Mouse (Mus musculus): Measurements from ENCODE around the gene Ttc7b. TPM values are rescaled to one million over a fixed set of nuclear protein-coding genes. Genes with fewer than 3 reads are reported as not detected.
A peak's percentile ranks its signal among the peaks of the same experiment; 100 is the strongest.

Ttc7b gene
- total and polyA plus RNA-seq, 3 experiments = 71.6 to 84.4 (median 82.0) TPM

- H3K4me1 ChIP-seq (ENCODE audit: control insufficient read depth, insufficient read depth, low read length) = peaks cover 17% of the 10 kb centered on the region
- intact Hi-C loops (cut with DNase I) = no loop called here
- peaks cover 7% of the 10 kb centered on the region; the same call in 1 of the 2 replicates for H3K36me3 ChIP-seq (ENCODE audit: control insufficient read depth, insufficient read depth, low read length)
- no peak overlapping the region; the same call in none of the 2 replicates for H3K27ac ChIP-seq
- H3K4me3 ChIP-seq = no peak overlapping the region
- no peak for TF ChIP-seq EP300 (IDR thresholded peaks at IDR 0.05; ENCODE audit: insufficient read depth, low read depth, low read length)
- TF ChIP-seq POLR2A (IDR thresholded peaks at IDR 0.05; ENCODE audit: insufficient read depth, low read depth, low read length) = no peak
- no peak for TF ChIP-seq CTCF (IDR thresholded peaks at IDR 0.05)
- DNase-seq = peak in 1 of 2 experiments; percentile 26
- no peak overlapping the region for H3K9ac ChIP-seq (ENCODE audit: low read depth, low read length)
- 31% methylated on average over 4 of the region's 4 CpGs for WGBS
- no peaks in the 10 kb centered on the region for H3K27me3 ChIP-seq (ENCODE audit: control insufficient read depth, insufficient read depth, low read length)
- no peaks in the 10 kb centered on the region; the same call in 1 of the 2 replicates for H3K79me2 ChIP-seq (replicated peaks; ENCODE audit: control insufficient read depth, insufficient read depth, low read length)
Observed at GRCm38 (mm10) chr12:100426212-100426611, 94.4 kb downstream of the Ttc7b start.

GRCm38 (mm10) chr12:100425028-100425427 is 95.6 kb downstream of the Ttc7b start:
- Histone ChIP-seq H3K4me3 (no peak overlapping the region), H3K4me1 (ENCODE audit: control insufficient read depth, insufficient read depth, low read length) (peaks cover 18% of the 10 kb centered on the region), H3K27ac (no peak overlapping the region), H3K79me2 (replicated peaks; ENCODE audit: control insufficient read depth, insufficient read depth, low read length) (no peaks in the 10 kb centered on the region), H3K36me3 (ENCODE audit: control insufficient read depth, insufficient read depth, low read length) (peaks cover 10% of the 10 kb centered on the region; the same call in 1 of the 2 replicates), H3K27me3 (ENCODE audit: control insufficient read depth, insufficient read depth, low read length) (no peaks in the 10 kb centered on the region), H3K9ac (ENCODE audit: low read depth, low read length) (no peak overlapping the region)
- TF ChIP-seq CTCF (IDR thresholded peaks at IDR 0.05) = no peak
- no peak for TF ChIP-seq POLR2A (IDR thresholded peaks at IDR 0.05; ENCODE audit: insufficient read depth, low read depth, low read length)
- TF ChIP-seq EP300 (IDR thresholded peaks at IDR 0.05; ENCODE audit: insufficient read depth, low read depth, low read length) = no peak
- no peak for DNase-seq
- intact Hi-C loops (cut with DNase I) = no loop called here
- 90% methylated on average over 6 of the region's 6 CpGs for WGBS

DNA sequence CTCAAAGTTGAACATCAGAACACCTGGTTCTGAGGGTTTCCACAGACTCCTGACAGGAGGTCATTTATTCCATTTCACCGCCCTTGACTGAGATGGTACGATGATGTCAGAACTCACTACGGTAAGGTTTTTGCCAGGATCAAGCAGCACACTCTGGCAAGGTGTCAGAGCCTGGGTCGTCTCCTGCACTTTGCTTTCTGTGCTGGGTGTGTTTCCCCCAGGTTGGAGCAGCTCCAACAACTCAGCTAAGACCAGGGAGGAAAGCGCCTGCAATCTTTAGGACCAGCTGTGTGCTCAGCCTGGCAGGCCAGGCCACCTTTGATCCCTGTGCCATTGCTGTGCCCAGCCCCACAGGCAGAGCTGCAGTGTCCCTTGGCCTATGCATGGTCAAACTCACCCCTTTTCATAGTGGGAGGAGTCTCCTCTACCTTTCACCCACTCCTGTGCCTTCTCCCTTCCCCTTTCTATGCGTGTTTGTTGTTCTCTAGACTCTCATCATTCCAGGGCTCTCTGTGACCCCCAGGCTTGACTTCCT is 98.3 kb downstream of the Ttc7b start:
- H3K27me3 ChIP-seq (ENCODE audit: control insufficient read depth, insufficient read depth, low read length) = no peaks in the 10 kb centered on the region
- H3K4me1 ChIP-seq (ENCODE audit: control insufficient read depth, insufficient read depth, low read length) = peaks cover 18% of the 10 kb centered on the region
- no peak for TF ChIP-seq CTCF (IDR thresholded peaks at IDR 0.05)
- no peak for TF ChIP-seq POLR2A (IDR thresholded peaks at IDR 0.05; ENCODE audit: insufficient read depth, low read depth, low read length)
- no peak for TF ChIP-seq EP300 (IDR thresholded peaks at IDR 0.05; ENCODE audit: insufficient read depth, low read depth, low read length)
- H3K4me3 ChIP-seq = no peak overlapping the region
- H3K36me3 ChIP-seq (ENCODE audit: control insufficient read depth, insufficient read depth, low read length) = peaks cover 10% of the 10 kb centered on the region; the same call in 1 of the 2 replicates
- H3K9ac ChIP-seq (ENCODE audit: low read depth, low read length) = no peak overlapping the region
- intact Hi-C loops (cut with DNase I) = no loop called here
- H3K79me2 ChIP-seq (replicated peaks; ENCODE audit: control insufficient read depth, insufficient read depth, low read length) = no peaks in the 10 kb centered on the region
- H3K27ac ChIP-seq = no peak overlapping the region
- WGBS = 42% methylated on average over 6 of the region's 6 CpGs
- peak in 1 of 2 experiments; percentile 19 for DNase-seq

GRCm38 (mm10) chr12:100421538-100421937 is 99.1 kb downstream of the Ttc7b start:
- no peaks in the 10 kb centered on the region for H3K79me2 ChIP-seq (replicated peaks; ENCODE audit: control insufficient read depth, insufficient read depth, low read length)
- H3K27ac ChIP-seq = peak overlapping the region; percentile 53; the same call in 1 of the 2 replicates
- peak in 1 of 2 experiments; percentile 34 for DNase-seq
- no peaks in the 10 kb centered on the region for H3K27me3 ChIP-seq (ENCODE audit: control insufficient read depth, insufficient read depth, low read length)
- H3K4me3 ChIP-seq = no peak overlapping the region
- WGBS = 64% methylated on average over 6 of the region's 6 CpGs
- H3K9ac ChIP-seq (ENCODE audit: low read depth, low read length) = no peak overlapping the region
- H3K36me3 ChIP-seq (ENCODE audit: control insufficient read depth, insufficient read depth, low read length) = peaks cover 9% of the 10 kb centered on the region; the same call in 1 of the 2 replicates
- intact Hi-C loops (cut with DNase I) = loop anchor here (1.0 kb wide), 1 partner anchor 219 kb away; no protein-coding TSS in a partner anchor
- TF ChIP-seq CTCF (IDR thresholded peaks at IDR 0.05) (peak; percentile 67), EP300 (IDR thresholded peaks at IDR 0.05; ENCODE audit: insufficient read depth, low read depth, low read length) (0 out of 2 replicates have a peak, but pooled peaks have one; percentile 22), POLR2A (IDR thresholded peaks at IDR 0.05; ENCODE audit: insufficient read depth, low read depth, low read length) (no peak)
- peaks cover 18% of the 10 kb centered on the region for H3K4me1 ChIP-seq (ENCODE audit: control insufficient read depth, insufficient read depth, low read length)

DNA sequence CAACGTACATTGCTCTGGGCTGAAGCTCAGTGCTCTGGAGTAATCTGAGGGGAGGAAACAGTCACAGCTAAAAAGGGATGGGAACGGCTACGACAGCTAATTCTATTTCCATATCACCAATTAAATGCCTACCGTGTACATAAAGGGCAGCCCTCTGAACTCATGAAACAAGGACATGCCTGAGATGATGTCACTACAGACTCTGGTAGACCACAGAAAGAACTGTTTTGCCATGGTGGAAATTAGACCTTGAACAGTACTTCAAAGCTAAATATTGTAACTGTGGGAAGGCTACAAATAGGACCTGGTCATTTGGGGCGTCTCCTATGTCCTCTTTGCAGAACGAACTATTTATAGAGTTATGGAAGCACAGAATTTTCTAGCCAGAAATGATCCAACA is 99.7 kb downstream of the Ttc7b start:
- H3K4me1 ChIP-seq (ENCODE audit: control insufficient read depth, insufficient read depth, low read length) = peaks cover 12% of the 10 kb centered on the region
- peak overlapping the region; percentile 53 for H3K27ac ChIP-seq
- DNase-seq = no peak
- H3K9ac ChIP-seq (ENCODE audit: low read depth, low read length) = no peak overlapping the region
- no peak overlapping the region for H3K4me3 ChIP-seq
- no peaks in the 10 kb centered on the region for H3K27me3 ChIP-seq (ENCODE audit: control insufficient read depth, insufficient read depth, low read length)
- H3K79me2 ChIP-seq (replicated peaks; ENCODE audit: control insufficient read depth, insufficient read depth, low read length) = no peaks in the 10 kb centered on the region
- TF ChIP-seq EP300 (IDR thresholded peaks at IDR 0.05; ENCODE audit: insufficient read depth, low read depth, low read length) (no peak), POLR2A (IDR thresholded peaks at IDR 0.05; ENCODE audit: insufficient read depth, low read depth, low read length) (no peak), CTCF (IDR thresholded peaks at IDR 0.05) (no peak)
- intact Hi-C loops (cut with DNase I) = loop anchor here (1.0 kb wide), 1 partner anchor 219 kb away; no protein-coding TSS in a partner anchor
- H3K36me3 ChIP-seq (ENCODE audit: control insufficient read depth, insufficient read depth, low read length) = peaks cover 5% of the 10 kb centered on the region; the same call in 1 of the 2 replicates
- 49% methylated on average over 6 of the region's 6 CpGs for WGBS

Measured in heart, adult 2 months (tissue).